Mouse (Mus musculus): ENCODE measurements at regions not wholly inside any gene's neighbourhood (a gene's known extent, or its start where the extent isn't known, plus 50 kb on each side); places are given as distances from the start of the nearest gene placed in this dataset.

DNA sequence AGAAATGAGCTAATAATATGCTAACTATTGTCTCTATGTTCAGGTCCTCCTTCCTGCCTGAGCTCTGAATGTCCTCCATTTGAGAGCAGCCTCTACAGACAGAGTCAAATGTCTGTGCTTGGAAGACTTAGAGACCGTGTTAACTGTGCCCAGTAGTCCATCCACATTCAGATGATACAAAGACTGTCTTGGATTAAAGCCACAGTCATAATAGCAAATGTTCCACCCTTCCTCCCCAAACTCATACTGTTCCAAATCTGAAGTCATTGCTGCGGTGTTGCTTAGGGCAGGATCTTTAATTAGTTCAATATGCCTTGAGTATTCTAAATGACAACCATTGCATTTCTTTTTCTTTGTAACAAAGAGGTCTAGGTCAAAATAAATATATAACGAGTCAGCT lies 923.2 kb upstream of the Gm7489 start:
- no peak for TF ChIP-seq POLR2A (IDR thresholded peaks at IDR 0.05; ENCODE audit: low read depth, low read length)
- TF ChIP-seq CTCF (IDR thresholded peaks at IDR 0.05; ENCODE audit: borderline replicate concordance, insufficient read depth, low read length), result no peak
